Mouse (Mus musculus) spleen, adult 2 months (tissue): ENCODE results near the gene Kdm1b. TPM values are rescaled to one million over a fixed set of nuclear protein-coding genes. Genes with fewer than 3 reads are reported as not detected.
A peak's percentile ranks its signal among the peaks of the same experiment; 100 is the strongest.

Source experiments
- DNase-seq, 2 experiments: peaks; one replicate each; pipeline versions ENCODE4 v3.0.0 to v3.0.0-alpha.2; 2012 to 2021; ENCODE audit warnings: low spot score in 2 of 2, low read depth in 1 of 2
- H3K27ac ChIP-seq: fragments of 200-500 bp; 2 replicates; pipeline ENCODE4 v1.5.1; 2012; ENCODE audit warnings: low read length, inconsistent platforms; ENCODE audit not compliant: insufficient read depth
- H3K27me3 ChIP-seq: fragments of 200-500 bp; 2 replicates; pipeline ENCODE4 v1.6.1; 2012; ENCODE audit warnings: mild to moderate bottlenecking, moderate library complexity, low read length, inconsistent platforms; ENCODE audit not compliant: control insufficient read depth, insufficient read depth
- H3K36me3 ChIP-seq: fragments of 200-500 bp; 2 replicates; pipeline ENCODE4 v1.6.1; 2012; ENCODE audit warnings: mild to moderate bottlenecking, low read length, inconsistent platforms; ENCODE audit not compliant: control insufficient read depth, insufficient read depth
- H3K4me1 ChIP-seq: fragments of 200-500 bp; 2 replicates; pipeline ENCODE4 v1.6.1; 2011; ENCODE audit warnings: inconsistent platforms; ENCODE audit not compliant: control insufficient read depth, insufficient read depth, insufficient read length
- H3K4me3 ChIP-seq: fragments of 200-500 bp; 2 replicates; pipeline ENCODE4 v1.5.1; 2011; ENCODE audit warnings: mild to moderate bottlenecking, inconsistent platforms; ENCODE audit not compliant: insufficient read depth, insufficient read length; ENCODE audit errors: extremely low read depth
- CTCF ChIP-seq: fragments of 200-500 bp; IDR thresholded peaks from 2 replicates; pipeline ENCODE4 v1.5.1; 2011; ENCODE audit warnings: mild to moderate bottlenecking, inconsistent platforms; ENCODE audit not compliant: insufficient read depth, insufficient read length, insufficient replicate concordance; ENCODE audit errors: extremely low read depth
- POLR2A ChIP-seq: fragments of 200-500 bp; IDR thresholded peaks from 2 replicates; pipeline ENCODE4 v1.6.1; 2011; ENCODE audit warnings: low read depth, low read length, inconsistent platforms
- WGBS: fragments of 180-500 bp; shearing (Covaris S2); methylation state at CpG from one replicate; pipeline ENCODE4 v1.1.7; 2018; 5-methylcytosine and 5-hydroxymethylcytosine counted together
- polyA plus RNA-seq: library from polyadenylated mRNA; depleted of rRNA; stranded (reverse); fragments of >200 nt; gene quantifications from 2 replicates; pipeline ENCODE4 v1.2.3, GENCODE M21; 2012

Kdm1b gene
- polyA plus RNA-seq, 1 experiment = 5.3 TPM

GRCm38 (mm10) chr13:47015195-47015501 lies 28.2 kb upstream of the Kdm1b start:
- peaks cover 7% of the 10 kb centered on the region for H3K4me1 ChIP-seq
- TF ChIP-seq POLR2A (no peak), CTCF (no peak)
- no peak overlapping the region for H3K27ac ChIP-seq
- WGBS = 68% methylated on average over 5 of the region's 5 CpGs
- H3K27me3 ChIP-seq = no peaks in the 10 kb centered on the region
- no peaks in the 10 kb centered on the region for H3K36me3 ChIP-seq
- DNase-seq = no peak
- peak overlapping the region; percentile 73; the same call in 1 of the 2 replicates for H3K4me3 ChIP-seq

GRCm38 (mm10) chr13:47017259-47017658 lies 26.0 kb upstream of the Kdm1b start:
- DNase-seq = no peak
- Histone ChIP-seq H3K27me3 (no peaks in the 10 kb centered on the region), H3K4me1 (peaks cover 7% of the 10 kb centered on the region), H3K36me3 (no peaks in the 10 kb centered on the region), H3K4me3 (no peak overlapping the region), H3K27ac (no peak overlapping the region)
- WGBS = 52% methylated on average over 5 of the region's 5 CpGs
- no peak for TF ChIP-seq POLR2A
- TF ChIP-seq CTCF = peak; percentile 38; the same call in 1 of the 2 replicates

GRCm38 (mm10) chr13:47019774-47020173 lies 23.5 kb upstream of the Kdm1b start:
- no peak for DNase-seq
- Histone ChIP-seq H3K4me1 (peaks cover under 1% of the 10 kb centered on the region), H3K4me3 (no peak overlapping the region), H3K27ac (no peak overlapping the region), H3K27me3 (no peaks in the 10 kb centered on the region), H3K36me3 (no peaks in the 10 kb centered on the region)
- no peak for TF ChIP-seq CTCF
- TF ChIP-seq POLR2A = no peak
- 87% methylated on average over 7 of the region's 7 CpGs for WGBS

- no peaks in the 10 kb centered on the region for H3K4me1 ChIP-seq
- no peak for DNase-seq
- no peak overlapping the region for H3K27ac ChIP-seq
- TF ChIP-seq POLR2A = no peak
- H3K4me3 ChIP-seq = no peak overlapping the region
- H3K36me3 ChIP-seq = no peaks in the 10 kb centered on the region
- H3K27me3 ChIP-seq = no peaks in the 10 kb centered on the region
- 87% methylated on average over 7 of the region's 7 CpGs for WGBS
Measured at GRCm38 (mm10) chr13:47020798-47021197, 22.5 kb upstream of the Kdm1b start.

- H3K36me3 ChIP-seq = no peaks in the 10 kb centered on the region
- H3K4me3 ChIP-seq = no peak overlapping the region
- H3K4me1 ChIP-seq = no peaks in the 10 kb centered on the region
- WGBS = 80% methylated on average over 17 of the region's 17 CpGs
- DNase-seq = no peak
- no peak for TF ChIP-seq CTCF
- no peak for TF ChIP-seq POLR2A
- H3K27ac ChIP-seq = no peak overlapping the region
- H3K27me3 ChIP-seq = no peaks in the 10 kb centered on the region
Measured at GRCm38 (mm10) chr13:47030376-47031107, 12.8 kb upstream of the Kdm1b start.

GRCm38 (mm10) chr13:47033602-47034001 lies 9.7 kb upstream of the Kdm1b start:
- H3K4me3 ChIP-seq = no peak overlapping the region
- no peak for TF ChIP-seq CTCF
- 90% methylated on average over 4 of the region's 4 CpGs for WGBS

GRCm38 (mm10) chr13:47037946-47038345 lies 5.4 kb upstream of the Kdm1b start:
- Histone ChIP-seq H3K27me3 (no peaks in the 10 kb centered on the region), H3K4me1 (no peaks in the 10 kb centered on the region), H3K4me3 (no peak overlapping the region), H3K27ac (no peak overlapping the region), H3K36me3 (no peaks in the 10 kb centered on the region)
- 80% methylated on average over 6 of the region's 6 CpGs for WGBS
- DNase-seq = no peak
- TF ChIP-seq POLR2A (no peak), CTCF (no peak)

More at GRCm38 (mm10) chr13:47033602-47034001, 9.7 kb upstream of the Kdm1b start:
- H3K27ac ChIP-seq = no peak overlapping the region
- no peaks in the 10 kb centered on the region for H3K27me3 ChIP-seq
- no peaks in the 10 kb centered on the region for H3K36me3 ChIP-seq
- no peaks in the 10 kb centered on the region for H3K4me1 ChIP-seq
- no peak for DNase-seq
